Mouse (Mus musculus) left cerebral cortex, postnatal 4 days (tissue): ENCODE data around the gene Pacs2. TPM values are rescaled to one million over a fixed set of nuclear protein-coding genes. Genes with fewer than 3 reads are reported as not detected.

Source experiments
- DNase-seq: peaks from one replicate; pipeline ENCODE4 v3.0.0-alpha.2; 2022
- intact Hi-C: fragments of 180-260 bp; cut with DNase I; formaldehyde crosslinking; loops from one replicate; pipeline ENCODE4 v1.15.1; 2025
- total RNA-seq, 2 experiments: library from RNA; stranded (reverse); gene quantifications; 2 replicates each; pipeline ENCODE4 v1.2.3; 2021

Gene Pacs2
- total RNA-seq, result 100 to 1,000 TPM; 184 to 189 TPM

DNA sequence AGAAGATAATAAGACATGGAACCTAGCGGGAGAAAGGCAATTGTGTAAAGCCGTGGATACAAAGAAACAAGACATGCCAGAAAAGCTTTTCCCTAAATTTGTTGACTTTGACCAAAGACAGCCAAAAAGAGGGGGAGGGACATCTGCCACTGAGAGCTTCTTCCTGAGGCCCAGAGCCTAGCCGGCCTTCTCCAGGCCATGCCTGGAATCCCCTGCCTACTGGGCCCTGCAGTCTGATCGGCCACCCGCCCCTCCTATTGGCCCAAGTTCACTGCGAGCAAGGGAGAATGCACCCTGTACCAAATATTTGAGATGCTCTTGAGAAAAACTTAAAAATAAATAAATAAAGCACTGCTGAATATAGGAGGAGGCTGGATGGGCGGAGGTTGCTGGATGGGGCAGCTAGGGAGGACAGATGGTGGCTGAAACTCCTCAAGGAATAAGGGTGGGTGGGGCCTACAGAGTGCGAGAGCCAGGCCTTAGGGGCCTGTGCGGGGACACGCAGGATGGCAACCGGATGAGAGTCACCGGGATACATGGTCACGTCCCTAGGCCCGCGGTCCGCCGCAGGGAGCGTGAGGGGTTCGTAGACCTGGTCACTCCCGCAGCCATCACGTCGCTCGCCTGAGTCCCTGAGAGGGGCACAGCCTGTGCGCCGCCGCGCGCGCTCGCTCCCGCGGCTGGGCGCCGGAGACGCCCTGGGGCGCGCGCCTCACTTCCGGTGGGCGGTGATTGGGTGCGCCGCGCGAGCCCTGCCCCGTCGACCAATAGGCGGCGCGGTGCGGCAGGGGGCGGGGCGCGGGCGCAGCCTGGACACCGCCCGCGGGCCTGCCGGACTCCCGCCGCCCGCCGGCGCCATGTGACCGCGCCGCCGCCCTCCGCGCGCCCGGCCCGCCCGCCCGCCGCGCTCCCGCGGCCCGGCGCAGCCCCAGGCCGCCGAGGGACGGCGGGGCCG is at the start of gene Pacs2:
TSS of gene Pacs2 (plus strand) at position 905 of the 955 bp plus-strand sequence.
- intact Hi-C loops, result no loop called here
- DNase-seq, result peak; percentile 94

DNA sequence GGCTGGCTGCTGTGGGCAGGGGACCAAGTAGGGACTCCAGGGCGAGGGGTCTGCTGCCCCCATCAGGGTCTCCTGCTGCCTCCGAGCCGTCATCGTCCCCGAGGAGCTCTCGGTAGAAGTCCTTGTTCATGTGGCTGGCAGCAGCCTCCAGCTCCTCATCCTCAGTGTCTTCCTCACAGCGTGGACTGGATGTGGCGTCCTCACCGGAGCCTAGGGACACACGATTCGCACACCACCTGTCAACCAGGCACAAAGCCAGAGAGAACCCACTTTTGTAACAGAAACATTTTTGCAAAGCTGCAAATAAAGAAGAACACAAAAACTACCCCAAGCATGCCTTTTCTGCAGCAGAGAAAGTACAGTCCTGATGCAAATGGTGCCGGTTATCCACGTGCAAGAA is 48.5 kb upstream of the Pacs2 start:
- DNase-seq, result no peak
- intact Hi-C loops, result no loop called here

DNA sequence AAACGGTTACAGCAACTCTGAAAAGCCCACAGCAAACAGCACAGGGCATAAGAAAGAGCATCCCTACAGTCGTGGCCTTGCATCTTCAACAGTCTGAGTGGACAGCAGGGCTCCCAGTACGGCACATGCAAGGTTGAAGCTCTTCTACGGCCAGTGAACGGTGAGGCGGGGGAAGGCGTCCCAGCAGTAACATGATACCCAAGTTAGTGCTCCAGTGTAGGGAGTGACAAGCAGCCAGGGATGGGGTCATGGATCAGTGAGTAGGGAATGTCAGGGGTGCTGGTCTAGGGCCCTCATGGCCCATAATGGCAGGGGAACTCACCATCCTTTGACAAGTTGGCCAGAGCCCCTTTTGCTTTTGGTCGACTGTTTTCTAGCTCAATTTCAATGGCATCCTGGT is 45.4 kb upstream of the Pacs2 start:
- no peak for DNase-seq
- intact Hi-C loops, result no loop called here

DNA sequence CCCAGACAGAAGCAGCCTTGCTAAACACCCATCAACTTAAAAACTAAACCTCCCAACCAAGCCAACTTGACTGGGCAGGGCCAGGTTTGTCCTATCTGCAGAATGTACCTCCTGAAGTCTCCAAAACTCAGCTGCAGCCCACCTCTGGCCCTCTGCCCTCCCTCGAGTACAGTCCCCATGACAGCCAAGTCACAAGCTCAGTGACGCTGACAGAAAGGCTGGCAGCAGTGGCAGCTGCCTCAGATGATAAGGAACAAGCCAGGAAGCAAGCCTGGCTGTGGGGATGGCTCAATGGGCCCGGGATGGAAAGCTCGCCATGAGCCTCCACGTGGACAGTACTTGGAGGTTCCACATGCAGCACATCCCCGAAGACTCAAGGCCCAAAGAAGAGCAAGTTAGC is 44.7 kb upstream of the Pacs2 start:
- DNase-seq, result no peak

DNA sequence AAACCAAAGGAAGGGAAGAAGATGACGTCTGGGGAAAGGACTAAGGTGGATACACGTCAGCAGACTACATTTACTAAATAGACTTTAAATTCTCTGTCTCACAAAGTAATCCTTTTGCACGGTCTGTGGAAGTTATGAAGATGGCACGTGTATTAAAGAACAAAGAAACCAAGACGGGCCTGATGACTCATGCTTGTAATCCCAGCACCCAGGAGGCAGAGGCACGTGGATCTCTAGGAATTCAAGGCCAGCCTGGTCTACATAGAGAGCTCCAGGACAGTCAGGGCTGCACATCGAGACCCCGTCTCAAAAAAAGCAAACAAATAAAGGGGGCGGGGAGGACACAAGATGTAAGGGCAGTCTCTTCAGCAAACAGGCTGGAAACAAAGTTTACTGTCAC is 39.6 kb upstream of the Pacs2 start:
- intact Hi-C loops, result no loop called here

More for the DNA sequence above, 44.7 kb upstream of the Pacs2 start:
- intact Hi-C loops, result no loop called here

DNA sequence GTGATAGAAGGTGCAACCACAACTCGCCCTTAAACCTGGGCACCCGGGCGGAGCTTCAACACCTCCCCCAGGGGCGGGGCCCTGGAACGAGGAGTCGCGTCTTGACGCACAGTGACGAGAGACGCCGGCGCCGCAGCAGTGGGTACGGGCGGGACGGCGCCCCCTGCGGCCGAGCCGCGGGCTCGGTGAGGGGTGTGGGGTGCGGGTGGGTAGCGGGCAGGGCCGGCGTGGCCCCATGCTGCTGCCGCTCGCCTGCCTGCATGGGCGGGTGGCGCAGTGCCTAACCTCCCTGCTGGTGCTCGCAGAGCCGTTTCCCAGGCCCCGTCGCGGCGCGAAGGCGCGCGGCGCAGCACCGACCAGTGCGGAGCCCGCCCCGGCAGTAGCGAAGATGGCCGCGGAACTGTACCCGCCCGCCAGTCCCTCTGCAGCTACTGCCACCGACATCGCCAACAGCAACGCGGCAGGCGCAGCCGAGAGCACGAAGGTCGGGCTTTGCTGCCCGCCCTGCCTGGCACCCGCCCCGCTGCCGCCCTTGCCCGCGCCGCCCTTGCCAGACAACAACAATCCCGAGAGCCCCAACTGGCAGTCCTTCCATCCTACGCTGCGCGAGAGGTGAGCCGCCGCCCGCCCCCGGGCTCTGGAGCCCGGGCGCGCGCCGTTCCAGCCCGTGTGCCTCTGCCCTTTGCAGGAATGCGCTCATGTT is 37.8 kb upstream of the Pacs2 start, which contains the start of gene Btbd6:
TSS of gene Btbd6 (plus strand) at position 112 of the 703 bp plus-strand sequence.
- intact Hi-C loops, result no loop called here
- DNase-seq, result peak; percentile 90

More for the DNA sequence above, 39.6 kb upstream of the Pacs2 start:
- no peak for DNase-seq

DNA sequence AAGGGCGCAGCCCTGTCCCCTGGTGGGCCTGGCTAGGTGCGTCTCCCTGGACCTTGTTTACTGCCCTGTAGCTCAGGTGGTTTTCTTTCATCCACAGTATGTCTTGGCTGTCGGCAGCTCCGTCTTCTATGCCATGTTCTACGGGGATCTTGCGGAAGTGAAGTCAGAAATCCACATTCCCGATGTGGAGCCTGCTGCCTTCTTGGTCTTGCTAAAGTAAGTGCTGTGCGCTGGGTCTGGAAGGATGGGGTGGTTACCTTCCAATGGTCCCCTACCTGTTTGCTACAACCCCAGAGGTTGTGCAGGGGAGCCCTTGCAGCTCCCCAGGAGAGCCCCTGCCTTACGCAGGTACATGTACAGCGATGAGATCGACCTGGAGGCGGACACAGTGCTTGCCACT is 37.2 kb upstream of the Pacs2 start:
- intact Hi-C loops, result no loop called here

DNA sequence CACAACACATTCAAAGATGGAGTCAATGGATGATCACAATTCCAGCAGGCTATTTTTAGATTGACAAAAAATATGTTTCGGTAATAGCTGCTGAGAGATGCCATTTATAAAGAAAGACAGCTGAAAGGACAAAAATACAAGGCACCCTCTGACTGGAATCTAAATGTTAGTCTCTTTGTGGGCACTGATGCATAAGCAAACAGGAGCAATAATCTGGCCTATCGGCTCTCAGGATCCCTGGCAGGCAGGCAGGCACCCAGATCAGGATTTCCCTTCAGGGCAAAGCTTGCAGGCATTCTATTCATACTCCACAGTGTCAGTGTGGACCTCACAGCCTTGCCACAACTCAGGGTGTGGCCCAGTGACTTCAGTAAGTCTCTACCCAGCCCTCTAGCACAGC is 32.3 kb upstream of the Pacs2 start:
- DNase-seq, result no peak
- intact Hi-C loops, result no loop called here

More for the DNA sequence above, 37.2 kb upstream of the Pacs2 start:
- no peak for DNase-seq

DNA sequence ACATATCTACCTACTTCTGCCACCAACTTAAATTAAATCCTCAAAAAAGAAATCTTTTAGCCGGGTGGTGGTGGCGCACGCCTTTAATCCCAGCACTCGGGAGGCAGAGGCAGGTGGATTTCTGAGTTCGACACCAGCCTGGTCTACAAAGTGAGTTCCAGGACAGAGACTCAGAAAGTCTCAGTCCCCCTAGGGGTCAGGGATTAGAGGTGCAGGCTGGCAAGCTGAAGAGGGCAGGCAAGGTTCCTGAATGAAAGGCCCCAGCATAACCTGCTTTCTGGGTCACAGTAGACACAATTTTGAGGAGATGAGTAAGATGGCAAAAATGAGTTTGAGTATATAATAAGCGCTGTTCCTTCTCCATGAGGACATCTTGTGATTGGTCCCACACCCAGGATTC is 29.0 kb upstream of the Pacs2 start:
- intact Hi-C loops, result no loop called here
- DNase-seq, result no peak

DNA sequence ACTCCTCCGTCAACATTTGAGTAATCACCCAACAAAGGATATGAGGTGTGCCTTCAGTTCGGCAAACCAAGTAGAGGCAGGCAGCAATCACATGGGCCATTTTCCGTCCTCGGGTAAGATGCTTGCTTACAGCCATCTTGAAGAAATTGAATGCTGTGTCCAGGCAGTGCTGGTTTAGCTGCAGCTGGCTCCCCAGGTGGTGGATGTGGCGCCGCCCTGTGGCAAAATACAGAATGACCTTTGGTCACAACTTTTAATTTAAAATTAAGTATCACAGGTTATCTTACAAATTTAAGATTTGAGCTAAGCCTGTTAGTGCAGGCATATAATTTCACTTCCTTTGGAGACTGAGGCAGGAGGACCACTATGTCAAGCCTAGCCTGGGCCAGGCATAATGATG is 26.4 kb upstream of the Pacs2 start:
- no peak for DNase-seq
- intact Hi-C loops, result no loop called here

DNA sequence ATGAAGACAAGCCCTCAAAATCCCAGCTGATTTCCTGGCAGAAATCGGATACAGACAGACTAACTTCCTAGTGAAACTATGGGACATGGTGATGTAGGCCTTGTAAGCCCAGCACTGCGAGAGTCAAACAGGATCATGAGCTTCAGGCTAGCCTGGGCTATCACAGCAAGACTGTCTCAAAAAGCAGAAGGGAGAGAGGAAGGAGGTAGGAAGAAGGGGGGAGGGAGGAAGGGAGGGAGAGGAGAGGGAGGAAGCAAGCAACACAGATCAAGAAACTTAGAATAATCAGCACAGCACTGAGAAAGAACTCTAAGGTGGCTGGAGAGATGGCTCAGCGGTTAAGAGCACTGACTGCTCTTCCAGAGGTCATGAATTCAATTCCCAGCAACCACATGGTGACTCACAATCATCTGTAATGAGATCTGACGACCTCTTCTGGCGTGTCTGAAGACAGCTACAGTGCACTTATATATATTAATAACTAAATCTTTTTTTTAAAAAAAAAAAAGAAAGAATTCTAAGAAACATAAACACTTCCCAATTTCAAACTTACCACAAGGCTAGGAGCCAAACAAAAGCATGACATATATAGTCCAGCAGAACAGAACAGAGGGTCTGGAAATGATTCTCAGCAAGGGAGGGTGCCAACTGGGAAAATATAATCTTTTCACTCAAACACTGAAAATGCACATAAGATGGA is 23.5 kb upstream of the Pacs2 start:
- no peak for DNase-seq
- intact Hi-C loops, result no loop called here

DNA sequence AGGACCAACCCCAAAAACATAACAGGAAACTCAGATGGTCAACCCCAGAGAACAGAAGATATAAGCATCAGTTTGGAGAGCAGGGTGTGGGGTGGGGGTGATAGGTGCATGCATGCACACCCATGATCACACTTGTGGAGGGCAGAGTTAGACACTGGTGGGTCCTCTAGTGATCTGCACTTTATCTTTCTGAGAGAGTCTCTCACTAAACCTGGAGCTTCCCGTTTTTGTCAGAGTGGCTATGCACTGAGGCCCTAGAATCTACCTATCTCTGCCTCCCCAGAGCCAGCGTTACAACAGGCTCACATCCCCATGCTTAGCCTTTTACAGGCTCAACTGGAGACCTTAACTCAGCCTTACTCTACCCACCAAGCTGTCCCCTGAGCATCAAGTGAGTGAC is 22.9 kb upstream of the Pacs2 start:
- intact Hi-C loops, result no loop called here
- DNase-seq, result no peak

DNA sequence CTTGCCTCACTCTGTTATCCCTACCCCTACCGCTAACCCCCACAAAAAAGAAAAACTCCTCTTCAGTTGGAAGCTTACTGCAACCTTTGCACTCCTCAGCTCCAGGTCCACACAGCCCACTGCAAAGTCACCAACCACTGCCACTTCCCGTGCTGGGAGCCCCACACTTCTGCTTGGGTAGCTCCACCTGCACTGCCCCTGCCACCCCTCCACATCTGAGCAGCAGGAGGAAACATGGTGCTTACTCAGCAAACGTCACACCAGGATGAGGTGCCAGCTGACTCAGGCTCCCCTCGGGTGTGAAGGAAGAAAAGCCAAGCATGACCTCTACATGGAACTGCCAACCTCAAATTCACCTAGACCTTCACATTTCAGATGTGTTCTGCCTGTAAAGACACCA is 20.2 kb upstream of the Pacs2 start:
- intact Hi-C loops, result no loop called here
- DNase-seq, result no peak

DNA sequence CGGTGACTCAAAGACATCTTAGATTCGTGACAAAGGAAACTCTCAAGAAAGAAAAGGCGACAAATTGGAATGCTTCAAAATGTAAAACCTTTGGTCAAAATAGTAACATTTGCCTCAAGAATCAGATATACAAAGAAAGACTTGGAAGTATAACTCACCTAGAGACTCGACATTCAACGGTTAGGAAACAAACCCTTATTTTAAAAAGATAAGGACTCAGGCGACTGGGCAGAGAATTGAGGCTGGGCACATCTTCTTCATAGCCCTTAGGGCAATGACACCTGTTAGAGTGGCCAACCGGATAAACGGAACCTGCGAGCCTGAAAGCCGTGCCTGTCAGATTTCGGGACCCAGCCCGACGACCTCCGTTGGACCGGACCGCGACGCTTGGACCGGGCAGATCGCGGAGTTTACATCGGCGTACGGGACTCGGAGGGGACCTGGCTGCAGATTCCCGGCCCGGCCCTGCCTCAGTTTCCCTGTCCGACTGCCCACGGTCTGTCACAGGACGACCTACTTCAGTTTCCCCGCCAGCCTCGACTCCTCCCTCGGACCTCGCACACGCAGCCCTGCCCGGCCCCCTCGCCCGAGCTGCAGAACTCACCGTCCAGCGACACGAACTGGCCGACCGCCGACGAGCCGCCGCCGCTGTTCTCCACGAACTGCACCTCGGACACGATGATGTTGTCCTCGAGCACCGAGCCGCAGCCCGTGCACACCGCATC is 14.6 kb upstream of the Pacs2 start:
- DNase-seq, result no peak
- intact Hi-C loops, result no loop called here

DNA sequence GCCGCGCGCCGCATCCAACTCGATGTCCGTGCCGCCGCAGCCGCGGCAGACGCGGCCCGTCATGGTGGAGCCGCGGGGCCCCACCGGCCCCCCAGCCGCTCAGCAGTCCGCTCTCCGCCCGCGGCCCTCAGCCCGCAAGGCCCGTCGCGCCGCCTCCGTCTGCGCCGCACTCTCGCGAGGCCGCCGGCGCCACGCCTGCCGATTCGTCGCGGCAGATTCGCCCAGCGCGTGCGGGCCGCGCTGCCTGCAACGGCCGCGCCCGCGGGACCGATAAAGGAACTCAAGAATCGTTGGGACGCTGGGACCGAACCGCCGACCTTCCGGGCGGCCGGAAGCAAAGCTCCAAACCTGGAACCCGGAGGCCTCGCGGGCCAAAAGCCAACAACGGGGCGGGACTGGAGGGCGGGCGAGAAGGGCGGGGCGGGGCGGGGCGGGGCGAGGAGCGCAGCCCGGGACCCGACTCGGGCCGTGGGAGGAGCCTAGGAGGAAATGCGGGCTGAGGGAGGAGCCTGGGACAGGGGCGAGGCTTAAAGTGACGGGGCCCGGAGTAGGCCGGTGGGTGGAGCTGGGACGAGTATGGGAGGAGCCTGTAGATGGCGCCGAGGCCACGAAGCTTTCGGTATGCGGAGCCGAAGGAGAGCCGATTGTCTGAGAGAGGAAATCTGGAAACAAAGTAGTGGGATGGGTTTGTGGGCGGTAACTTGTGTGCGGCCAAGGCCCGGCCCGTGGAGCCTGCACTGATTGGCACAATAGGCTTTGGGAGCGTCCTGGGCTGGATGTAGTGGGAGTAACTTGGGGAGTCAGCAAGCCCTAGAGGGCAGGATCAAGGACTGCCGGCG is 13.8 kb upstream of the Pacs2 start, which contains the start of gene Brf1:
TSS of gene Brf1 (minus strand) at position 411 of the 839 bp plus-strand sequence.
- DNase-seq, result peak; percentile 97
- intact Hi-C loops, result no loop called here

DNA sequence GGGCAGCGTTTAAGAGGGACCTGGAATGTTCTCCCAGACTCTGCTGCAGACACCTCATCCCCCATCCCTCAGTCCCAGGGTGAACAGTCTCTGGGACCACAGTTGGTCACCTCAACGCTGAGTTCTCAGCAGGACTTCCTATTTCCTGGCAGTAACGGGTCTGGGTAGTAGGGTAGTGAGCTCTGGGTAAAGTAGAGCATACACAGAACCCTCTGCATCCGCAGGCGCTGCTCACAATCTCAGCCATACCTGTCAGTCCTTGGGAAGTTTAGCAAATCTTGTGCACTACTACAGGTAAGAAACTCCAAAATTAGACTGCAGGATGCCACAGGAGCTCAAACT is 13.2 kb upstream of the Pacs2 start:
- intact Hi-C loops, result no loop called here
- DNase-seq, result no peak

DNA sequence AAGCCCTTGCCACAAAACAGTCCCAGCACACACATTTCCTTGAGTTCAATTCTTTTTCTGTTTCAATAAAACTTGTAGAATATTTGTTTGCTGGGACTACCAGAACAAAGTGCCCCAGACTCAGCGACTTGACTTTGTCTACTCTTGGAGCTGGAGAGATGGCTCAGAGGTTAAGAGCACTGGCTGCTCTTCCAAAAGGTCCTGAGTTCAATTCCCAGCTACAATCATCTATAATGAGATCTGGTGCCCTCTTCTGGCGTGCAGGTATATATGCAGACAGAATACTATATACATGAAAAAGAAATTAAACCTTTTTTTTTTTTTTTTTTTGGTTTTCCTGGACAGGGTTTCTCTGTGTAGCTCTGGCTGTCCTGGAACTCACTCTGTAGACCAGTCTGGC is 11.6 kb upstream of the Pacs2 start:
- no peak for DNase-seq
- intact Hi-C loops, result no loop called here

DNA sequence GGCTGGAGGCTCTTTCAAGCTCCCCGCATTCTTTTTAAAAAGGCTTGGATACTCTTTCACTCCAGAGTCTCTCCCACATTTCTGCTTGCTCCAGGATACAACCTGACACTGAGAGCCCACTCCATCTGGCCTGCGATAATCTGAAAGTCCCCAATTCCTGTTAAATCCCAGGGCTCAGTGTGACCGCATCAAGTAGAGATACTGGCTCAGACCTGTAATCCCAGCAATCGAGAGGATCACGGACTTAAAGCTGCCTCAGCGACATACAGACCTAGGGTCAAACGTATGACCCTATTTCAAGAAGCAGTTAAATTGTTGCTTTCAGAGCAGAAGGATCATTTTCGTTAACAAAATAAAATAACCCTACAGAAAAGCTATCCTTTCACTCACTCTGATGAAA is 10.3 kb upstream of the Pacs2 start:
- DNase-seq, result no peak
- intact Hi-C loops, result no loop called here

DNA sequence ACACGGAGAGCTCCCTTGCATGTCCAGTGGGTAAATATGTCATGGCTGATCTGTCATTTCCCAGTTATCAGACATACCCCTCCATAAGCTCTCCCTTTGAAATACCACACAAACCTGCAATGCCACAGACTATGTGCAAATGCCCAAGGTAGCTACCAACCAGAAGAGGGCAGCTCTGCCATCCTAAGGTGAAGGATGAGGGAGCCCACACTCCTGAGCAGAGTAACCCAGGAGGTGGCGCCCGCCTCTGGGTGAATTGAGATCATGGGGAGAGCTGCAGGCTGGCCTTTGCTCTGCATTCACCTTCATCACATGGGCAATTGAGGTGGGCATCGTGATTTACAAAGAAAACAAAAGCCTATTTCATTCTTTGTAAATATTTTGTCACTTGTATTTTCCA is 9.3 kb upstream of the Pacs2 start:
- intact Hi-C loops, result no loop called here
- peak; percentile 73 for DNase-seq
